Mouse (Mus musculus): ENCODE results near the gene Mc3r. TPM values are rescaled to one million over a fixed set of nuclear protein-coding genes. Genes with fewer than 3 reads are reported as not detected.

The Mc3r gene
- polyA plus RNA-seq, 1 experiment from 2014 or later = 0.14 TPM

GRCm38 (mm10) chr2:172288965-172289364 lies 40.7 kb downstream of the Mc3r start:
- Histone ChIP-seq H3K9ac (no peak overlapping the region), H3K27ac (no peak overlapping the region), H3K4me1 (peaks cover 2% of the 10 kb centered on the region; the same call in 1 of the 2 replicates), H3K9me3 (no peaks in the 10 kb centered on the region), H3K36me3 (no peaks in the 10 kb centered on the region), H3K27me3 (no peaks in the 10 kb centered on the region), H3K4me2 (replicated peaks) (no peak overlapping the region), H3K4me3 (no peak overlapping the region)
- WGBS = 26% methylated on average over 11 of the region's 11 CpGs
- ATAC-seq (ENCODE audit: low FRiP score, low read depth) = no peak

DNA sequence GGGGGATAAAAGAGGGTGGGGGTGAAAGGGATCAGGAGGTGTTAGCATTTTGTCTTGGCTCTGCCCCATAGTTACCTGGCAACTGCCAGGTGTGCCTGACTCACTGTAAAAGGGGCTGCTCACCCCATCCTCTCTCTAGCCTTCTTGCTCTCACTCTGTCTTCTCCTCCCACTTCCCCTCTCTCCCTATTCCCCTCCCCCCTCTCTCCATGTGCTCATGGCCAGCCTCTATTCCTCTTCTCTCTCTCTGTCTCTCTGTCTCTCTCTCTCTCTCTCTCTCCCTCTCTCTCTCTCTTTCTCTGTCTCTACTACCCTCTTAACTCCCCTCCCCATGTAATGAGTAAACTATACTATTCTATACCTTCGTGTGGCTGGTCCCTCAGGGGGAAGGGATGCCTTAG lies 41.3 kb downstream of the Mc3r start:
- Histone ChIP-seq H3K9me3 (no peaks in the 10 kb centered on the region), H3K36me3 (no peaks in the 10 kb centered on the region), H3K4me3 (no peak overlapping the region), H3K4me2 (replicated peaks) (no peak overlapping the region), H3K27me3 (no peaks in the 10 kb centered on the region), H3K27ac (no peak overlapping the region), H3K4me1 (peaks cover 2% of the 10 kb centered on the region; the same call in 1 of the 2 replicates), H3K9ac (no peak overlapping the region)
- no peak for ATAC-seq (ENCODE audit: low FRiP score, low read depth)
- 35% methylated on average over 1 of the region's 1 CpGs for WGBS

DNA sequence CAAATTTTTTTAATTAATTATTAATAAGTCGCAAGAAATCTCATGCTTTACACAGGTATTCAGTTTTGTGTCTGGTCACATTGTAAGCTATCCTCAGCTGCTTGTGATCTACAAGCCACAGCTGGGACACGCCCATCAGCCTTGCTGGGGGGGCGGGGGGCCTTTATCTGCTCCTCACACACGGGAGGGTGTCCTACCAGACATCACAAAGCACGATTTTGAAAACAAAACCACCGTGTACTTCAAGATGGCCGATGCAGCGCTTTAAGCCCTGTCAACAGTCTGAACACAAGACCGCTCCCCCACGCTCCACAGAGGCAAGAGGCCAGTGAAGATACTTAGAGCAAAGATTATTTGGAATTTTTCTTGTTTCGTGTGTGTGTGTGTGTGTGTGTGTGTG lies 42.2 kb downstream of the Mc3r start:
- H3K27ac ChIP-seq = no peak overlapping the region
- no peak overlapping the region for H3K4me2 ChIP-seq (replicated peaks)
- H3K9ac ChIP-seq = no peak overlapping the region
- ATAC-seq (ENCODE audit: low FRiP score, low read depth) = no peak
- WGBS = 83% methylated on average over 11 of the region's 11 CpGs
- H3K4me3 ChIP-seq = no peak overlapping the region
- peaks cover 2% of the 10 kb centered on the region; the same call in 1 of the 2 replicates for H3K4me1 ChIP-seq
- H3K36me3 ChIP-seq = no peaks in the 10 kb centered on the region
- no peaks in the 10 kb centered on the region for H3K9me3 ChIP-seq
- H3K27me3 ChIP-seq = no peaks in the 10 kb centered on the region

DNA sequence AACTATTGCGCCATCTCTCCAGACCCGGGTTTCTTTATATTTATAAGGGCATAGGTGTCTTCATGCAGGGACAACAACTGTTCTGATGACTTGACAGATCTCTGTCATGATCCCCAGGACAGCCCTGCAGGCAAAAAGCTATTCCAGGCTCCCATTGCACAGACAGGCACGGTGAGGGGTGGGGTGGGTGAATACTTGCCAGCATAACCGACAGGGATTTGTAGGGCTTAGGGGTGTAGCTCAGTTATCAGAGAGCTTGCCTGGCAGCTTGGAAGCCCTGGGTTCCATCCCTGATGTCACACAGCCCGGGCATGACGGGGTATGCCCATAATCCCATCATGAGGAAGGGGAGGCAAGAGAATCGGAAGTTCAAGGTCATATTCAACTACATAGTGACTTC lies 42.7 kb downstream of the Mc3r start:
- Histone ChIP-seq H3K9me3 (no peaks in the 10 kb centered on the region), H3K4me1 (peaks cover 2% of the 10 kb centered on the region; the same call in 1 of the 2 replicates), H3K27ac (no peak overlapping the region), H3K9ac (no peak overlapping the region), H3K36me3 (no peaks in the 10 kb centered on the region), H3K4me2 (replicated peaks) (no peak overlapping the region), H3K27me3 (no peaks in the 10 kb centered on the region), H3K4me3 (no peak overlapping the region)
- 87% methylated on average over 7 of the region's 7 CpGs for WGBS
- no peak for ATAC-seq (ENCODE audit: low FRiP score, low read depth)

DNA sequence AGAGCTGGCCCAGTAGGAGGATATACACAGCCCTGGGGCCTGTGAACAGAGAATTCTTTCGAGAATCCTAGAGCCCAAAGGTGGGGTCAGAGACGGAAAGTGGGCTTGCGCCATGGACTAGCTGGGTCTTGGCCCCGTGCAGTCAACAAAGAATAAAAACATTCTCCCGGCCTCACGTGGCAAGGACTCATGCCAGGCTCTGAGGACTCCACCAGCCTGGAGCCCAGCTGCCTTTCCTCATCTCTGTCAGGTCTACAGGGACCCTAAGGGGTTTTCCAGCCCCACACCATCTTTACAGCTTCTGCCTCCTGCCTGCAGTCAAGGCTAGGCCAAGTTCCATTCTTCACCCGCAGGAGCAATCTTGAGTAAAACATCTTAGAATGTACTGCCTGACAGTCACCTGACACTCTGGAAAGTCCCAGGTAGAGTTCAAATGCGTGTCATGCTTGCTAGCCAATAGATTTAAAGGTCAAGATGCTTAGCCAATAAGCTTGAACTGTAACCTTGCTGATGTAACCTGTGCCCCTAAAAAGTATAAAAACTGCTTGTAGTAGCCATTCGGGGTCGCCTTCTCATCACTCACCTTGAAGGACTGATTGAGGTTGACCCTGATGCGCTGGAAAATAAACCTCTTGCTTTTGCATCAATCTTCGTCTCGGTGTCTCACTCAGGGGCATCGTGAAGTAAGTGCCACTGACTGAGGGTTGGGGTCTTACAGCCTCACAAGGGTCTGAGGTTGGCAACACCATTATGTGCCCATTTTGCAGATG lies 43.6 kb downstream of the Mc3r start:
- H3K9me3 ChIP-seq = no peaks in the 10 kb centered on the region
- no peak for ATAC-seq (ENCODE audit: low FRiP score, low read depth)
- peaks cover 2% of the 10 kb centered on the region; the same call in 1 of the 2 replicates for H3K4me1 ChIP-seq
- no peaks in the 10 kb centered on the region for H3K36me3 ChIP-seq
- WGBS = 85% methylated on average over 14 of the region's 14 CpGs
- no peak overlapping the region for H3K4me3 ChIP-seq
- H3K27ac ChIP-seq = no peak overlapping the region
- no peaks in the 10 kb centered on the region for H3K27me3 ChIP-seq
- no peak overlapping the region for H3K4me2 ChIP-seq (replicated peaks)
- no peak overlapping the region for H3K9ac ChIP-seq

DNA sequence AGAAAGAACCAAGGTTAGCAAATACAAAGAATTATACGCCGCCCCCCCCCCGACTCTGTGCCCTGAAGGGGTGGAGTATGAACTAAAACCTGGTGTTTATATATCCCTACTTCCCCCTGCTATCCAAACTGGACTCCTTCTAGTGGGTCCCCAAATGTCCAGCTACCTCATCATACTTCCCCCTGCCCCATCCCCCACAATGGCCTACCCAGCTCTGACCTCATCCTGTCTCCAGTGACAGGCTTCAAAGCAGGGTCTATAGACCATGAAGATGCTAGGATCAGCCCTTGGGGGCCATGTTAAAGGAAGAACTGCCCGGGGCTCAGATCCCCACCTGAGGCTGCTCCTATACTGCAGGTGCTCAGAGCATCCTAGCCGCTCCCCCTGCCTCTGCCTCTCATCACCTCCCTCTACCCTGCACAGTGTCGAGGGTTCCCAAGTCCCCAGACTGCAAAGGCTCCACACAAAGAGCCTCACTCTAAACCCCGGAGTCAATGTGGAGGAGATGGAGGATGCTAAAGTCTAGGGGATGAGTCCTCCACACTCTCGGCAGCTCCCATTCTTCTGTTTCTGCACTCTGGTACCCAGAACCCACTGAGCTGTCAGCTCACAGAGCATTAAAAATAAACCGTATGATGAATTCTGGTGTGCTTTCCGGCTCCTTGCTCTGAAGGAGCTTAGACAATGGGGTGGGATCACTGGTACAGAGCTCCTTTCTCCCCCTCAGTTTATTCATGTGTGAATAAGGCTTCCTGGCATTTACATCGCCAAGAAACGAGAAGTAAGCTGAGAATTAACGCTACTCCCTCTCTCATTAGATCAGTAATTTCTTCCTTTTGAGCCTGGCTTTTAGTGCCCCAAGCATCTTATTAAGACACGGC lies 44.5 kb downstream of the Mc3r start:
- Histone ChIP-seq H3K9ac (no peak overlapping the region), H3K4me3 (no peak overlapping the region), H3K4me1 (peaks cover 2% of the 10 kb centered on the region; the same call in 1 of the 2 replicates), H3K36me3 (no peaks in the 10 kb centered on the region), H3K27me3 (no peaks in the 10 kb centered on the region), H3K4me2 (replicated peaks) (no peak overlapping the region), H3K9me3 (no peaks in the 10 kb centered on the region), H3K27ac (no peak overlapping the region)
- 68% methylated on average over 14 of the region's 14 CpGs for WGBS
- no peak for ATAC-seq (ENCODE audit: low FRiP score, low read depth)

GRCm38 (mm10) chr2:172298083-172298482 lies 49.8 kb downstream of the Mc3r start:
- Histone ChIP-seq H3K4me2 (replicated peaks) (no peak overlapping the region), H3K9me3 (no peaks in the 10 kb centered on the region), H3K36me3 (no peaks in the 10 kb centered on the region), H3K4me3 (no peak overlapping the region), H3K9ac (no peak overlapping the region), H3K4me1 (peaks cover 10% of the 10 kb centered on the region), H3K27ac (no peak overlapping the region), H3K27me3 (no peaks in the 10 kb centered on the region)
- ATAC-seq (ENCODE audit: low FRiP score, low read depth) = no peak
- WGBS = 63% methylated on average over 1 of the region's 1 CpGs

DNA sequence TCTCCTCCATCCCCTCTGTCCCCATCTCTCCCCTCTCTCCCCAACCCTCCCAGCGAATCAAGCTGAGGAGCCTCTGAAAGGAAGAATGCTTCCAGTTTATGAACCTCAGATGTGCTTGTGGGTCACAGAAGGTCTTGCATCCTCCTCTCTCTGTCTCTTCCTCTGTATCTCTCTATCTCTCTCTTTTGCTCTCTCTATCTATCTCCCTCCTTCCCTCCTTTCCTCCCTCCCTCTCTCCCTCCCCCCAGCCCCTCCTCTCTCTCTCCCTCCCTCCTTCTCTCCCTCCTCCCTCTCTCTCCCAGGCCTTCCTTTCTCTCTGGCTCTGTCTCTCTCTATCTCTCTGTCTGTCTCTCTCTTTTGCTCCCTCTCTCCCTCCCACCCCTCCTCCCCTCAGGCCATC lies 50.2 kb downstream of the Mc3r start:
- ATAC-seq (ENCODE audit: low FRiP score, low read depth) = no peak
- Histone ChIP-seq H3K27ac (no peak overlapping the region), H3K4me3 (no peak overlapping the region), H3K4me1 (peaks cover 10% of the 10 kb centered on the region), H3K9me3 (no peaks in the 10 kb centered on the region), H3K36me3 (no peaks in the 10 kb centered on the region), H3K9ac (no peak overlapping the region), H3K4me2 (replicated peaks) (no peak overlapping the region), H3K27me3 (no peaks in the 10 kb centered on the region)
- WGBS = 47% methylated on average over 1 of the region's 1 CpGs

GRCm38 (mm10) chr2:172299126-172299921 lies 51.0 kb downstream of the Mc3r start:
- Histone ChIP-seq H3K4me1 (peaks cover 10% of the 10 kb centered on the region), H3K27ac (no peak overlapping the region), H3K4me2 (replicated peaks) (no peak overlapping the region), H3K9me3 (no peaks in the 10 kb centered on the region), H3K36me3 (no peaks in the 10 kb centered on the region), H3K9ac (no peak overlapping the region), H3K27me3 (no peaks in the 10 kb centered on the region), H3K4me3 (no peak overlapping the region)
- 18% methylated on average over 14 of the region's 14 CpGs for WGBS
- ATAC-seq (ENCODE audit: low FRiP score, low read depth) = no peak
